Comparison of ENCODE assay signal across 23 mouse cellular contexts in the genomic region with DNA sequence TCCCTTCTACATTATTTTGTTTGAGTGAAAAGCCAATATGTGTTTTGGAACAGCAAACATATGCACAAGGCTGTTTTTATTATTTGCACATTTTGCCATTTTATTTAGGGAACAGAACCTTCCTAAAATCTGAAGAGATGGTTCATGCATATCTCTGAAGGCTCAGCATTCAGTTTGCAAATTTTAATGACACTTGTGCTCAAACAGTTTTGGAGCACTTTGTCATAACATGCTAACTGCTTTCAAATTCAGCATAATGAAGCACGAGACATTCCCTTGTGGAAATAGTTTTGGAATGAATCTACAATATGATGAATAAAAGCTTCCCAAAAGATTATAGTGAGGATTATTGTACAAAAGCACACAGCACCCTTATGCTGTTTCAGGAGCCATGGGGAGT.
A peak's percentile ranks its signal among the peaks of the same experiment; 100 is the strongest.
DNase-seq lines count a peak whose midpoint lies in the region; ATAC-seq lines count a peak whose summit lies in the region.
"Had no signal": no experiment of that assay in that cellular context is flagged by ENCODE, and none has a peak within 500 bp of the region (broad histone marks: within the 10 kb centered on the region; RNA-seq: fewer than 3 reads in every experiment).

No protein-coding gene starts in this region.

- no peaks in the 10 kb centered on the region for H3K27me3 ChIP-seq in embryonic facial prominence, embryonic 14.5 days (replicated peaks; ENCODE audit: control insufficient read depth, insufficient read depth, low read length)
- H3K27me3 ChIP-seq in embryonic facial prominence, embryonic 10.5 days (replicated peaks; ENCODE audit: low read depth, poor library complexity, severe bottlenecking) = no peaks in the 10 kb centered on the region
- H3K27me3 ChIP-seq: embryonic facial prominence, embryonic 13.5 days; heart, embryonic 13.5 days; hindbrain, embryonic 12.5 days had no signal

- no peak overlapping the region for H3K4me3 ChIP-seq in embryonic facial prominence, embryonic 14.5 days (ENCODE audit: low read depth, low read length)
- no peak overlapping the region for H3K4me3 ChIP-seq in embryonic facial prominence, embryonic 10.5 days
- H3K4me3 ChIP-seq: embryonic facial prominence, embryonic 13.5 days; heart, embryonic 13.5 days; hindbrain, embryonic 12.5 days had no signal

- H3K36me3 ChIP-seq in embryonic facial prominence, embryonic 14.5 days (ENCODE audit: control insufficient read depth, insufficient read depth, low read length) = no peaks in the 10 kb centered on the region
- no peaks in the 10 kb centered on the region for H3K36me3 ChIP-seq in embryonic facial prominence, embryonic 10.5 days (replicated peaks)
- H3K36me3 ChIP-seq: embryonic facial prominence, embryonic 13.5 days; G1E; heart, embryonic 13.5 days; hindbrain, embryonic 12.5 days had no signal

- H3K4me2 ChIP-seq in embryonic facial prominence, embryonic 14.5 days (ENCODE audit: low read depth, low read length) = no peak overlapping the region
- H3K4me2 ChIP-seq: embryonic facial prominence, embryonic 13.5 days; heart, embryonic 13.5 days; hindbrain, embryonic 12.5 days had no signal

- 48% methylated on average over 1 of the region's 1 CpGs for WGBS in embryonic facial prominence, embryonic 14.5 days
- WGBS in embryonic facial prominence, embryonic 10.5 days = 92% methylated on average over 1 of the region's 1 CpGs

- ATAC-seq in embryonic facial prominence, embryonic 14.5 days (ENCODE audit: low read depth) = no peak
- peak; percentile 78 for ATAC-seq in frontal cortex, adult (ENCODE audit: low TSS enrichment)
- ATAC-seq: CD4-positive, CD25-positive, alpha-beta regulatory T cell, adult 4 months; hindbrain, embryonic 16.5 days; inflammation-experienced regulatory T-cells, adult 6 months; intestine, postnatal 0 days had no signal

- H3K9ac ChIP-seq in embryonic facial prominence, embryonic 14.5 days (ENCODE audit: low read depth, low read length) = no peak overlapping the region
- H3K9ac ChIP-seq: embryonic facial prominence, embryonic 13.5 days; heart, embryonic 13.5 days; hindbrain, embryonic 12.5 days had no signal

- H3K4me1 ChIP-seq in embryonic facial prominence, embryonic 14.5 days (ENCODE audit: control insufficient read depth, insufficient read depth, low read length) = no peaks in the 10 kb centered on the region
- H3K4me1 ChIP-seq in embryonic facial prominence, embryonic 10.5 days = no peaks in the 10 kb centered on the region
- H3K4me1 ChIP-seq: embryonic facial prominence, embryonic 13.5 days; heart, embryonic 13.5 days; hindbrain, embryonic 12.5 days had no signal

- H3K9me3 ChIP-seq in embryonic facial prominence, embryonic 14.5 days (ENCODE audit: control insufficient read depth, low read length) = no peaks in the 10 kb centered on the region
- no peaks in the 10 kb centered on the region for H3K9me3 ChIP-seq in embryonic facial prominence, embryonic 10.5 days
- H3K9me3 ChIP-seq: embryonic facial prominence, embryonic 13.5 days; G1E; heart, embryonic 13.5 days; hindbrain, embryonic 12.5 days had no signal

- peak; percentile 16 for DNase-seq in embryonic facial prominence, embryonic 14.5 days (ENCODE audit: low spot score)
- no peak for DNase-seq in embryonic facial prominence, embryonic 10.5 days (ENCODE audit: low spot score)
- no peak for DNase-seq in frontal cortex, postnatal 14 days (ENCODE audit: low spot score in 2 of 2)
- DNase-seq in right cerebral cortex, adult 18-20 months = peak; percentile 1
- no peak for DNase-seq in right cerebral cortex, postnatal 10 days (ENCODE audit: low spot score in 2 of 2)
- no peak for DNase-seq in thymus, postnatal 0 days (ENCODE audit: low spot score)
- DNase-seq: adrenal gland, postnatal 10 days; B cell, adult 2 months; cerebellum, adult 11 months; cerebellum, adult 8-10 months; cerebellum, postnatal 25 days; gastrocnemius, postnatal 36 days; heart, adult 11 months; heart, postnatal 4 days had no signal

- H3K27ac ChIP-seq in embryonic facial prominence, embryonic 14.5 days (replicated peaks; ENCODE audit: low read depth, low read length) = no peak overlapping the region
- H3K27ac ChIP-seq in embryonic facial prominence, embryonic 10.5 days (replicated peaks) = no peak overlapping the region
- H3K27ac ChIP-seq: embryonic facial prominence, embryonic 13.5 days; heart, embryonic 13.5 days; hindbrain, embryonic 12.5 days had no signal

Comparison
In these comparisons a context has a peak if more than half of its experiments do, and no peak if none do; other contexts are left out.
1. DNase-seq: peak in embryonic facial prominence, embryonic 14.5 days (single experiment) and right cerebral cortex, adult 18-20 months (single experiment); none in embryonic facial prominence, embryonic 10.5 days (single experiment), frontal cortex, postnatal 14 days (0 of 2), right cerebral cortex, postnatal 10 days (0 of 2) and thymus, postnatal 0 days (single experiment).